Mouse (Mus musculus): ENCODE measurements around the gene Ccer2. TPM values are rescaled to one million over a fixed set of nuclear protein-coding genes. Genes with fewer than 3 reads are reported as not detected.

The Ccer2 gene
- total RNA-seq, 1 experiment: not detected

- Histone ChIP-seq H3K9ac (ENCODE audit: insufficient read depth, low read depth, low read length, poor library complexity, severe bottlenecking) (peak overlapping the region; percentile 47; the same call in 1 of the 2 replicates), H3K27ac (ENCODE audit: insufficient read depth, low read depth, low read length, poor library complexity, severe bottlenecking) (peak overlapping the region; percentile 4; the same call in 1 of the 2 replicates), H3K4me3 (ENCODE audit: insufficient read depth in 1 of 2, low read depth in 1 of 2, low read length in 2 of 2, poor library complexity in 1 of 2, severe bottlenecking in 1 of 2) (peak overlapping the region; percentile 1 to 40), H3K36me3 (ENCODE audit: control insufficient read depth, insufficient read depth, low read length, poor library complexity, severe bottlenecking) (peaks cover 16% of the 10 kb centered on the region), H3K4me1 (ENCODE audit: control insufficient read depth in 2 of 2, insufficient read depth in 2 of 2, low read length in 2 of 2, poor library complexity in 1 of 2) (peaks cover 6 to 8% of the 10 kb centered on the region in 2 experiments; a peak in 2 of 4 replicates), H3K9me3 (ENCODE audit: control insufficient read depth, insufficient read depth, low read depth, low read length) (no peaks in the 10 kb centered on the region)
- TF ChIP-seq ZC3H11A (IDR thresholded peaks at IDR 0.05; ENCODE audit: borderline replicate concordance, low read depth, low read length): no peak
- TF ChIP-seq ZNF384 (IDR thresholded peaks at IDR 0.05; ENCODE audit: low read depth, low read length): no peak
- no peak for TF ChIP-seq MAFK (IDR thresholded peaks at IDR 0.05; ENCODE audit: insufficient read depth, low read depth, low read length)
- TF ChIP-seq CHD2 (IDR thresholded peaks at IDR 0.05; ENCODE audit: low read depth, low read length): no peak
- no peak for TF ChIP-seq HCFC1 (IDR thresholded peaks at IDR 0.05; ENCODE audit: borderline replicate concordance, insufficient read depth, low read length)
- DNase-seq (ENCODE audit: low read depth, low spot score): no peak
- in situ Hi-C loops (cut with MboI; ENCODE audit: low sequenced_read_pairs in 2 of 2, unreplicated experiment in 2 of 2): no loop called here
These were observed 16.1 kb upstream of the Ccer2 start for GRCm38 (mm10) chr7:28739829-28740228.

- H3K9ac ChIP-seq (ENCODE audit: insufficient read depth, low read depth, low read length, poor library complexity, severe bottlenecking): peak overlapping the region; percentile 79
- H3K4me3 ChIP-seq (ENCODE audit: insufficient read depth in 1 of 2, low read depth in 1 of 2, low read length in 2 of 2, poor library complexity in 1 of 2, severe bottlenecking in 1 of 2): peak overlapping the region; percentile 83 to 95
- peaks cover 23% of the 10 kb centered on the region for H3K36me3 ChIP-seq (ENCODE audit: control insufficient read depth, insufficient read depth, low read length, poor library complexity, severe bottlenecking)
- TF ChIP-seq MAFK (IDR thresholded peaks at IDR 0.05; ENCODE audit: insufficient read depth, low read depth, low read length) (no peak), ZC3H11A (IDR thresholded peaks at IDR 0.05; ENCODE audit: borderline replicate concordance, low read depth, low read length) (no peak), CHD2 (IDR thresholded peaks at IDR 0.05; ENCODE audit: low read depth, low read length) (no peak), ZNF384 (IDR thresholded peaks at IDR 0.05; ENCODE audit: low read depth, low read length) (no peak), HCFC1 (IDR thresholded peaks at IDR 0.05; ENCODE audit: borderline replicate concordance, insufficient read depth, low read length) (no peak)
- DNase-seq (ENCODE audit: low read depth, low spot score): no peak
- in situ Hi-C loops (cut with MboI; ENCODE audit: low sequenced_read_pairs in 2 of 2, unreplicated experiment in 2 of 2): no loop called here
- peak overlapping the region; percentile 35; the same call in 1 of the 2 replicates for H3K27ac ChIP-seq (ENCODE audit: insufficient read depth, low read depth, low read length, poor library complexity, severe bottlenecking)
- no peaks in the 10 kb centered on the region for H3K9me3 ChIP-seq (ENCODE audit: control insufficient read depth, insufficient read depth, low read depth, low read length)
- H3K4me1 ChIP-seq (ENCODE audit: control insufficient read depth in 2 of 2, insufficient read depth in 2 of 2, low read length in 2 of 2, poor library complexity in 1 of 2): peaks cover 6 to 8% of the 10 kb centered on the region in 2 experiments; a peak in 2 of 4 replicates
These were observed 15.0 kb upstream of the Ccer2 start for GRCm38 (mm10) chr7:28740949-28741348.

DNA sequence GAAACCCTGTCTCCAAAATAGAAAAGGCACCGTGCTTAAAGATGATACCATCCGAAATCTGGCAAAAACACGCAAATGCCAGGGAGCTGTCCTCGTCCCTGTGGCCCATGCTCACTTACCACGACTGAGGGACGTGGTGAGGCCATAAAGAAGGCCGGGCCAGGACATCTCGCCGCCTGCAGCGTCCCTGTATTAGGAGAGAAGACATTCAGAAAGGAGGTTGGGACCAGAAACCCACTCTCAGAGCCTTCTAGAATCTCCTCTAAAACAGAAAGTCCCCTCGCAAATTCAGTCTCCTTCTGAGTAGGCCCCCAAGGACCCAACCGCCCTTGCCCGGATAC lies 14.6 kb upstream of the Ccer2 start:
- in situ Hi-C loops (cut with MboI; ENCODE audit: low sequenced_read_pairs in 2 of 2, unreplicated experiment in 2 of 2): no loop called here
- no peak for DNase-seq (ENCODE audit: low read depth, low spot score)
- peaks cover 26% of the 10 kb centered on the region for H3K36me3 ChIP-seq (ENCODE audit: control insufficient read depth, insufficient read depth, low read length, poor library complexity, severe bottlenecking)
- H3K4me3 ChIP-seq (ENCODE audit: insufficient read depth in 1 of 2, low read depth in 1 of 2, low read length in 2 of 2, poor library complexity in 1 of 2, severe bottlenecking in 1 of 2): peak overlapping the region; percentile 83 to 95
- peak overlapping the region; percentile 79 for H3K9ac ChIP-seq (ENCODE audit: insufficient read depth, low read depth, low read length, poor library complexity, severe bottlenecking)
- H3K4me1 ChIP-seq (ENCODE audit: control insufficient read depth in 2 of 2, insufficient read depth in 2 of 2, low read length in 2 of 2, poor library complexity in 1 of 2): peaks cover 6 to 8% of the 10 kb centered on the region in 2 experiments; a peak in 2 of 4 replicates
- TF ChIP-seq ZC3H11A (IDR thresholded peaks at IDR 0.05; ENCODE audit: borderline replicate concordance, low read depth, low read length) (no peak), CHD2 (IDR thresholded peaks at IDR 0.05; ENCODE audit: low read depth, low read length) (no peak), HCFC1 (IDR thresholded peaks at IDR 0.05; ENCODE audit: borderline replicate concordance, insufficient read depth, low read length) (no peak), MAFK (IDR thresholded peaks at IDR 0.05; ENCODE audit: insufficient read depth, low read depth, low read length) (no peak), ZNF384 (IDR thresholded peaks at IDR 0.05; ENCODE audit: low read depth, low read length) (no peak)
- H3K27ac ChIP-seq (ENCODE audit: insufficient read depth, low read depth, low read length, poor library complexity, severe bottlenecking): peak overlapping the region; percentile 35; the same call in 1 of the 2 replicates
- no peaks in the 10 kb centered on the region for H3K9me3 ChIP-seq (ENCODE audit: control insufficient read depth, insufficient read depth, low read depth, low read length)

DNA sequence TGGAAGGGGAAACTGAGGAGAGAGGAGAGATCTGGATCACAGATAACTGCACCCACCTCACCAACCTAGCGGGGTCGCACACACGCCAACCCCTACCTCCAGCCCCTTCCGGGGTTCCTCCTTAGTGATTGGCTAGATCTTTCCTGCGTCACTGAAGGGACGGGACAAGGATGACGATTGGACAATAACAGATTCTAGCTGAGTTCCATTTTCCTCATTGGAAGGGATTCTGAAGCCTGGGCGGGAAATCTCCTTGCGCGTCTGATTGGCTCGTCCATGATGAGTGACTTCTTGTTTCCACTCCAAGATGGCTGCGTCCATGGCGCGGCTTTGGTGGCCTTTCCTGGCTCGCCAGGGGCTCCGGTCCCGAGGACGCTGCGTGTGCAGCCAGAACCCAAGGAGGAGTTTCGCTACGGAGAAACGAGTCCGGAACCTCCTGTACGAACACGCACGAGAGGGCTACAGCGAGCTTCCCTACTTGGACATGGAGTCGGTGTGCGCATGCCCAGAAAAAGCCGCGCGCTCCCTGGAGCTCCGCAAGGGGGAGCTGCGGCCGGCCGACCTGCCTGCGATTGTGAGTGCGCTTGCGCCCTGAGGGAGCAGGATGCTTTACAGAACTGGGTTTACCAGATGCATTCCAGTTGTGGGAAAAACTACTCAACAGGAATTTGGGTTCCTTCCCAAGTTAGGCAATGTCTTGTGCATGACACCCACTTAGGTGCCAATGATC lies 14.1 kb upstream of the Ccer2 start, which contains the start of the genes Mrps12 and Sars2:
Mrps12 (minus strand) TSS at position 112 of the 730 bp plus-strand sequence.
Sars2 (plus strand) TSS at position 284 of the 730 bp plus-strand sequence.
- DNase-seq (ENCODE audit: low read depth, low spot score): peak; percentile 98
- H3K4me3 ChIP-seq (ENCODE audit: insufficient read depth in 1 of 2, low read depth in 1 of 2, low read length in 2 of 2, poor library complexity in 1 of 2, severe bottlenecking in 1 of 2): peak within 1 kb of the TSS; percentile 83 to 95
- in situ Hi-C loops (cut with MboI; ENCODE audit: low sequenced_read_pairs in 2 of 2, unreplicated experiment in 2 of 2): no loop called here

More for the DNA sequence above, 14.1 kb upstream of the Ccer2 start, which contains the start of the genes Mrps12 and Sars2:
- no peaks in the 10 kb centered on the region for H3K9me3 ChIP-seq (ENCODE audit: control insufficient read depth, insufficient read depth, low read depth, low read length)
- peaks cover 30% of the 10 kb centered on the region for H3K36me3 ChIP-seq (ENCODE audit: control insufficient read depth, insufficient read depth, low read length, poor library complexity, severe bottlenecking)
- peak within 1 kb of the TSS; percentile 65 for H3K27ac ChIP-seq (ENCODE audit: insufficient read depth, low read depth, low read length, poor library complexity, severe bottlenecking)
- TF ChIP-seq ZNF384 (IDR thresholded peaks at IDR 0.05; ENCODE audit: low read depth, low read length): no peak
- TF ChIP-seq HCFC1 (IDR thresholded peaks at IDR 0.05; ENCODE audit: borderline replicate concordance, insufficient read depth, low read length): peak; percentile 72
- peak; percentile 74 for TF ChIP-seq CHD2 (IDR thresholded peaks at IDR 0.05; ENCODE audit: low read depth, low read length)
- TF ChIP-seq MAFK (IDR thresholded peaks at IDR 0.05; ENCODE audit: insufficient read depth, low read depth, low read length): no peak
- TF ChIP-seq ZC3H11A (IDR thresholded peaks at IDR 0.05; ENCODE audit: borderline replicate concordance, low read depth, low read length): no peak
- peaks cover 6 to 8% of the 10 kb centered on the region in 2 experiments; a peak in 2 of 4 replicates for H3K4me1 ChIP-seq (ENCODE audit: control insufficient read depth in 2 of 2, insufficient read depth in 2 of 2, low read length in 2 of 2, poor library complexity in 1 of 2)
- peak within 1 kb of the TSS; percentile 84 for H3K9ac ChIP-seq (ENCODE audit: insufficient read depth, low read depth, low read length, poor library complexity, severe bottlenecking)
